ENCODE assay signal across 9 mouse cellular contexts in genomic region chr3:37472461-37472860, GRCm38 (mm10). TPM values are rescaled to one million over a fixed set of nuclear protein-coding genes. Genes with fewer than 3 reads are reported as not detected.
DNase-seq lines count a peak whose midpoint lies in the region; ATAC-seq and TF ChIP-seq lines count a peak whose summit lies in the region.
"Had no signal": no experiment of that assay in that cellular context is flagged by ENCODE, and none has a peak within 500 bp of the region (broad histone marks: within the 10 kb centered on the region; RNA-seq: fewer than 3 reads in every experiment).

No protein-coding gene starts in this region.

- no peaks in the 10 kb centered on the region for H3K27me3 ChIP-seq in midbrain, embryonic 14.5 days (ENCODE audit: control insufficient read depth, insufficient read depth, low read length)
- no peaks in the 10 kb centered on the region for H3K27me3 ChIP-seq in midbrain, embryonic 13.5 days
- H3K27me3 ChIP-seq: lung, embryonic 15.5 days had no signal

- DNase-seq in gastrocnemius, postnatal 10 days: peak; percentile 16
- no peak for DNase-seq in gastrocnemius, adult 8-10 months (ENCODE audit: low spot score in 2 of 2)
- DNase-seq in midbrain, embryonic 14.5 days: peak; percentile 72
- peak; percentile 48 for DNase-seq in brain, embryonic 14.5 days (ENCODE audit: low read depth)
- DNase-seq in naive thymus-derived CD4-positive, alpha-beta T cell, adult 2 months (ENCODE audit: low read depth): peak; percentile 40
- no peak for DNase-seq in cerebellum, adult 11 months

- TF ChIP-seq CTCF in brain, embryonic 14.5 days (IDR thresholded peaks at IDR 0.05; ENCODE audit: borderline replicate concordance, extremely low read depth, insufficient read depth, insufficient read length): no peak

- no peak overlapping the region for H3K27ac ChIP-seq in midbrain, embryonic 14.5 days (replicated peaks; ENCODE audit: low read depth, low read length)
- H3K27ac ChIP-seq in midbrain, embryonic 13.5 days: no peak overlapping the region
- H3K27ac ChIP-seq: lung, embryonic 15.5 days had no signal

- H3K4me1 ChIP-seq in midbrain, embryonic 14.5 days (ENCODE audit: control insufficient read depth, insufficient read depth, low read length): no peaks in the 10 kb centered on the region
- H3K4me1 ChIP-seq in midbrain, embryonic 13.5 days (replicated peaks): no peaks in the 10 kb centered on the region
- H3K4me1 ChIP-seq: lung, embryonic 15.5 days had no signal

- no peak overlapping the region for H3K9ac ChIP-seq in midbrain, embryonic 14.5 days (replicated peaks; ENCODE audit: low read length)
- no peak overlapping the region for H3K9ac ChIP-seq in midbrain, embryonic 13.5 days (replicated peaks)
- H3K9ac ChIP-seq: lung, embryonic 15.5 days had no signal

- no peaks in the 10 kb centered on the region for H3K36me3 ChIP-seq in midbrain, embryonic 14.5 days (ENCODE audit: control insufficient read depth, insufficient read depth, low read length)
- H3K36me3 ChIP-seq in midbrain, embryonic 13.5 days: no peaks in the 10 kb centered on the region

- ATAC-seq in midbrain, embryonic 14.5 days (ENCODE audit: low FRiP score, low TSS enrichment): no peak
- ATAC-seq in midbrain, embryonic 13.5 days: no peak
- no peak for ATAC-seq in activated CD4-positive, CD25-positive, alpha-beta regulatory T cell, adult 4 months

- no peak for TF ChIP-seq POLR2A in brain, embryonic 14.5 days (IDR thresholded peaks at IDR 0.05; ENCODE audit: borderline replicate concordance, extremely low read depth, insufficient read depth, insufficient read length, poor library complexity, severe bottlenecking)

- no peaks in the 10 kb centered on the region for H3K9me3 ChIP-seq in midbrain, embryonic 14.5 days (ENCODE audit: control insufficient read depth, low read length)
- H3K9me3 ChIP-seq in midbrain, embryonic 13.5 days: no peaks in the 10 kb centered on the region
- H3K9me3 ChIP-seq: lung, embryonic 15.5 days had no signal

- H3K4me3 ChIP-seq in midbrain, embryonic 14.5 days (replicated peaks; ENCODE audit: low read depth, low read length): no peak overlapping the region
- no peak overlapping the region for H3K4me3 ChIP-seq in midbrain, embryonic 13.5 days (replicated peaks)
- H3K4me3 ChIP-seq: lung, embryonic 15.5 days had no signal

- no peak overlapping the region for H3K4me2 ChIP-seq in midbrain, embryonic 14.5 days (ENCODE audit: low read length)
- no peak overlapping the region for H3K4me2 ChIP-seq in midbrain, embryonic 13.5 days (replicated peaks)
- H3K4me2 ChIP-seq: lung, embryonic 15.5 days had no signal

RNA-seq across cellular contexts. Expression of gene Nudt6, which starts 52.5 kb away (rescaled TPM):
- total RNA-seq in gastrocnemius, postnatal 10 days (2021): 10 to 100 TPM; 24.8 to 25.5 TPM
- 10 to 100 TPM; 24.8 to 33.1 (median 31.6) TPM for total RNA-seq in gastrocnemius, adult 8-10 months (2022)
- 5.2 and 8.1 TPM in 2 replicates for polyA plus RNA-seq in midbrain, embryonic 14.5 days (2014; fragmentation: Nextera tagmentation; extraction: Ambion mirVana)
- polyA plus RNA-seq in midbrain, embryonic 13.5 days (2015; fragmentation: Nextera tagmentation; extraction: Ambion mirVana): 4.4 and 6.0 TPM in 2 replicates
- polyA plus RNA-seq in brain, embryonic 14.5 days (2012; rRNA removed): 4.6 and 6.0 TPM in 2 replicates
- 10 to 100 TPM; 10.9 to 16.7 TPM for polyA plus RNA-seq in activated CD4-positive, CD25-positive, alpha-beta regulatory T cell, adult 4 months (2017; shearing (Covaris generic))

RNA-seq across cellular contexts. Expression of gene Spata5, which starts 52.8 kb away (rescaled TPM):
- total RNA-seq in gastrocnemius, postnatal 10 days (2021): 10 to 100 TPM; 14.5 to 14.8 TPM
- total RNA-seq in gastrocnemius, adult 8-10 months (2022): 10 to 100 TPM; 10.2 to 12.4 (median 11.6) TPM
- polyA plus RNA-seq in midbrain, embryonic 14.5 days (2014; fragmentation: Nextera tagmentation; extraction: Ambion mirVana): 30.7 and 38.3 TPM in 2 replicates
- 31.2 and 33.5 TPM in 2 replicates for polyA plus RNA-seq in midbrain, embryonic 13.5 days (2015; fragmentation: Nextera tagmentation; extraction: Ambion mirVana)
- polyA plus RNA-seq in brain, embryonic 14.5 days (2012; rRNA removed): 7.1 and 12.3 TPM in 2 replicates
- 10 to 100 TPM; 24.6 to 30.7 TPM for polyA plus RNA-seq in activated CD4-positive, CD25-positive, alpha-beta regulatory T cell, adult 4 months (2017; shearing (Covaris generic))

Comparison
In these comparisons a context has a peak if more than half of its experiments do, and no peak if none do; other contexts are left out.
1. DNase-seq: peak in gastrocnemius, postnatal 10 days (single experiment), midbrain, embryonic 14.5 days (single experiment), brain, embryonic 14.5 days (single experiment) and naive thymus-derived CD4-positive, alpha-beta T cell, adult 2 months (single experiment); none in gastrocnemius, adult 8-10 months (0 of 2) and cerebellum, adult 11 months (single experiment).